Mouse (Mus musculus) embryonic facial prominence, embryonic 12.5 days (tissue): ENCODE results near the gene Plekhm3. TPM values are rescaled to one million over a fixed set of nuclear protein-coding genes. Genes with fewer than 3 reads are reported as not detected.
A peak's percentile ranks its signal among the peaks of the same experiment; 100 is the strongest.

Experiments used
- ATAC-seq: fragments of 200-750 bp; cut with Nextera tagmentation; 2 replicates; pipeline ENCODE4 v1.8.0; 2017; ENCODE audit not compliant: insufficient number of reproducible peaks, insufficient read depth, low FRiP score, low TSS enrichment
- H3K27ac ChIP-seq: fragments of 300-500 bp; sonication (generic); 2 replicates; pipeline ENCODE4 v1.5.1; 2016; ENCODE audit warnings: mild to moderate bottlenecking
- H3K27me3 ChIP-seq: fragments of 300-500 bp; sonication (generic); 2 replicates; pipeline ENCODE4 v1.6.1; 2016; ENCODE audit warnings: mild to moderate bottlenecking, moderate library complexity
- H3K36me3 ChIP-seq: fragments of 300-500 bp; sonication (generic); 2 replicates; pipeline ENCODE4 v1.6.1; 2016; ENCODE audit warnings: mild to moderate bottlenecking
- H3K4me1 ChIP-seq: fragments of 300-500 bp; sonication (generic); 2 replicates; pipeline ENCODE4 v1.6.1; 2016
- H3K4me2 ChIP-seq: fragments of 300-500 bp; sonication (generic); replicated peaks from 2 replicates; pipeline ENCODE4 v1.6.1; 2016; ENCODE audit warnings: mild to moderate bottlenecking, moderate library complexity
- H3K4me3 ChIP-seq: fragments of 300-500 bp; sonication (generic); 2 replicates; pipeline ENCODE4 v1.5.1; 2016; ENCODE audit warnings: mild to moderate bottlenecking
- H3K9ac ChIP-seq: fragments of 300-500 bp; sonication (generic); 2 replicates; pipeline ENCODE4 v1.6.1; 2016; ENCODE audit warnings: mild to moderate bottlenecking, moderate library complexity
- H3K9me3 ChIP-seq: fragments of 300-500 bp; sonication (generic); 2 replicates; pipeline ENCODE4 v1.6.1; 2016; ENCODE audit warnings: mild to moderate bottlenecking, moderate library complexity
- WGBS: fragments of 180-500 bp; shearing (Covaris S2); methylation state at CpG from one replicate; pipeline ENCODE4 v1.1.7; 2016; 5-methylcytosine and 5-hydroxymethylcytosine counted together
- polyA plus RNA-seq: library from polyadenylated mRNA; unstranded; fragments of >200 nt; fragmentation: Nextera tagmentation; extraction: Ambion mirVana; gene quantifications from 2 replicates; pipeline ENCODE4 v1.2.1, GENCODE M21; 2016

The Plekhm3 gene
- polyA plus RNA-seq, 1 experiment from 2014 or later, result 10.2 TPM

GRCm38 (mm10) chr1:64754658-64755057, 202.0 kb downstream of the Plekhm3 start:
- no peak for ATAC-seq
- H3K27me3 ChIP-seq, result no peaks in the 10 kb centered on the region
- H3K9me3 ChIP-seq, result no peaks in the 10 kb centered on the region
- H3K4me3 ChIP-seq, result no peak overlapping the region
- 90% methylated on average over 5 of the region's 5 CpGs for WGBS
- H3K27ac ChIP-seq, result no peak overlapping the region
- no peak overlapping the region for H3K4me2 ChIP-seq
- H3K4me1 ChIP-seq, result no peaks in the 10 kb centered on the region
- no peak overlapping the region for H3K9ac ChIP-seq
- no peaks in the 10 kb centered on the region for H3K36me3 ChIP-seq

- H3K9ac ChIP-seq, result no peak overlapping the region
- H3K27me3 ChIP-seq, result no peaks in the 10 kb centered on the region
- H3K4me3 ChIP-seq, result no peak overlapping the region
- H3K36me3 ChIP-seq, result no peaks in the 10 kb centered on the region
- no peak overlapping the region for H3K4me2 ChIP-seq
- ATAC-seq, result no peak
- 70% methylated on average over 7 of the region's 7 CpGs for whole genome bisulfite sequencing
- H3K4me1 ChIP-seq, result no peaks in the 10 kb centered on the region
- no peak overlapping the region for H3K27ac ChIP-seq
- H3K9me3 ChIP-seq, result no peaks in the 10 kb centered on the region
Observed at GRCm38 (mm10) chr1:64753668-64754067, 203.0 kb downstream of the Plekhm3 start.

- ATAC-seq, result no peak
- no peak overlapping the region for H3K27ac ChIP-seq
- H3K36me3 ChIP-seq, result no peaks in the 10 kb centered on the region
- no peak overlapping the region for H3K4me2 ChIP-seq
- H3K4me1 ChIP-seq, result no peaks in the 10 kb centered on the region
- no peaks in the 10 kb centered on the region for H3K9me3 ChIP-seq
- 82% methylated on average over 8 of the region's 8 CpGs for WGBS
- H3K9ac ChIP-seq, result no peak overlapping the region
- H3K4me3 ChIP-seq, result no peak overlapping the region
- H3K27me3 ChIP-seq, result no peaks in the 10 kb centered on the region
Observed at GRCm38 (mm10) chr1:64753109-64753508, 203.5 kb downstream of the Plekhm3 start.

- H3K27me3 ChIP-seq, result no peaks in the 10 kb centered on the region
- no peak overlapping the region for H3K27ac ChIP-seq
- ATAC-seq, result no peak
- no peaks in the 10 kb centered on the region for H3K4me1 ChIP-seq
- no peaks in the 10 kb centered on the region for H3K9me3 ChIP-seq
- no peaks in the 10 kb centered on the region for H3K36me3 ChIP-seq
- H3K9ac ChIP-seq, result no peak overlapping the region
- no peak overlapping the region for H3K4me2 ChIP-seq
- H3K4me3 ChIP-seq, result no peak overlapping the region
Observed at GRCm38 (mm10) chr1:64744616-64745015, 212.0 kb downstream of the Plekhm3 start.

GRCm38 (mm10) chr1:64742741-64743408, 213.7 kb downstream of the Plekhm3 start:
- no peak for ATAC-seq
- H3K4me2 ChIP-seq, result no peak overlapping the region
- no peak overlapping the region for H3K4me3 ChIP-seq
- WGBS, result 81% methylated on average over 18 of the region's 18 CpGs
- H3K36me3 ChIP-seq, result no peaks in the 10 kb centered on the region
- H3K9me3 ChIP-seq, result no peaks in the 10 kb centered on the region
- no peak overlapping the region for H3K9ac ChIP-seq
- H3K27ac ChIP-seq, result no peak overlapping the region
- H3K4me1 ChIP-seq, result 0 out of 2 replicates have a peak, but pooled peaks cover 8% of the 10 kb centered on the region
- H3K27me3 ChIP-seq, result peaks cover 6% of the 10 kb centered on the region; the same call in 1 of the 2 replicates

- H3K4me3 ChIP-seq, result peak overlapping the region; percentile 66
- H3K27me3 ChIP-seq, result peaks cover 39% of the 10 kb centered on the region
- H3K36me3 ChIP-seq, result no peaks in the 10 kb centered on the region
- H3K4me1 ChIP-seq, result peaks cover 32% of the 10 kb centered on the region
- H3K9me3 ChIP-seq, result no peaks in the 10 kb centered on the region
- under 1% methylated on average over 14 of the region's 14 CpGs for WGBS
- peak overlapping the region; percentile 92 for H3K4me2 ChIP-seq
- H3K9ac ChIP-seq, result no peak overlapping the region
- no peak for ATAC-seq
- H3K27ac ChIP-seq, result no peak overlapping the region; the same call in 1 of the 2 replicates
Observed at GRCm38 (mm10) chr1:64738661-64739082, 218.0 kb downstream of the Plekhm3 start.

- Histone ChIP-seq H3K4me3 (peak overlapping the region; percentile 66), H3K9me3 (no peaks in the 10 kb centered on the region), H3K27ac (no peak overlapping the region), H3K4me2 (peak overlapping the region; percentile 92), H3K27me3 (peaks cover 44% of the 10 kb centered on the region), H3K4me1 (peaks cover 32% of the 10 kb centered on the region), H3K9ac (0 out of 2 replicates have a peak overlapping the region, but pooled peaks have one; percentile 24), H3K36me3 (no peaks in the 10 kb centered on the region)
- no peak for ATAC-seq
- WGBS, result under 1% methylated on average over 11 of the region's 11 CpGs
Observed at GRCm38 (mm10) chr1:64738180-64738555, 218.5 kb downstream of the Plekhm3 start.

- ATAC-seq, result peak; percentile 92
- peak within 1 kb of the TSS; percentile 63; the same call in 1 of the 2 replicates for H3K27ac ChIP-seq
- no peaks in the 10 kb centered on the region for H3K36me3 ChIP-seq
- peaks cover 46% of the 10 kb centered on the region for H3K27me3 ChIP-seq
- peak within 1 kb of the TSS; percentile 65 for H3K9ac ChIP-seq
- WGBS, result under 1% methylated on average over 62 of the region's 73 CpGs
- peak within 1 kb of the TSS; percentile 66 for H3K4me3 ChIP-seq
- H3K4me1 ChIP-seq, result peaks cover 32% of the 10 kb centered on the region
- peak within 1 kb of the TSS; percentile 92 for H3K4me2 ChIP-seq
- H3K9me3 ChIP-seq, result no peaks in the 10 kb centered on the region
Observed at GRCm38 (mm10) chr1:64737502-64738179, 219.0 kb downstream of the Plekhm3 start, which contains the start of gene Fzd5. Gene Fzd5 (minus strand): TSS chr1:64737751.

GRCm38 (mm10) chr1:64736681-64737501, 219.7 kb downstream of the Plekhm3 start:
- Histone ChIP-seq H3K27me3 (peaks cover 49% of the 10 kb centered on the region), H3K4me1 (peaks cover 32% of the 10 kb centered on the region)
- WGBS, result under 1% methylated on average over 56 of the region's 56 CpGs

More at GRCm38 (mm10) chr1:64736681-64737501, 219.7 kb downstream of the Plekhm3 start:
- Histone ChIP-seq H3K9me3 (no peaks in the 10 kb centered on the region), H3K4me3 (peak overlapping the region; percentile 66), H3K4me2 (peak overlapping the region; percentile 92), H3K36me3 (no peaks in the 10 kb centered on the region), H3K27ac (0 out of 2 replicates have a peak overlapping the region, but pooled peaks have one; percentile 63), H3K9ac (peak overlapping the region; percentile 65)
- ATAC-seq, result no peak; the same call in 1 of the 2 replicates
